Comparison of ENCODE assay signal across 19 mouse cellular contexts in genomic region chr1:86290452-86290851, GRCm38 (mm10). TPM values are rescaled to one million over a fixed set of nuclear protein-coding genes. Genes with fewer than 3 reads are reported as not detected.
"Had no signal": no experiment of that assay in that cellular context is flagged by ENCODE, and none has a peak within 500 bp of the region (broad histone marks: within the 10 kb centered on the region; RNA-seq: fewer than 3 reads in every experiment).

No protein-coding gene starts in this region.

- H3K4me1 ChIP-seq: neural tube, embryonic 15.5 days had no signal

- H3K9ac ChIP-seq: lung, embryonic 14.5 days; midbrain, embryonic 12.5 days; neural tube, embryonic 13.5 days; neural tube, embryonic 15.5 days had no signal

- H3K4me2 ChIP-seq: lung, embryonic 14.5 days; midbrain, embryonic 12.5 days; neural tube, embryonic 13.5 days; neural tube, embryonic 15.5 days had no signal

- ATAC-seq: midbrain, embryonic 16.5 days had no signal

- H3K36me3 ChIP-seq: midbrain, embryonic 10.5 days; midbrain, embryonic 12.5 days; neural tube, embryonic 13.5 days; neural tube, embryonic 15.5 days had no signal

- H3K27ac ChIP-seq: midbrain, embryonic 10.5 days; midbrain, embryonic 12.5 days; neural tube, embryonic 13.5 days; neural tube, embryonic 15.5 days had no signal

- H3K4me3 ChIP-seq: midbrain, embryonic 10.5 days; midbrain, embryonic 12.5 days; myocyte; neural tube, embryonic 13.5 days; neural tube, embryonic 15.5 days had no signal

- H3K27me3 ChIP-seq: midbrain, embryonic 12.5 days; neural tube, embryonic 13.5 days; neural tube, embryonic 15.5 days had no signal

- DNase-seq: lung, adult 18-20 months; lung, embryonic 14.5 days; lung, postnatal 10 days; lung, postnatal 4 days; midbrain, embryonic 14.5 days; retina, postnatal 1 day; right cerebral cortex, adult 18-20 months; right cerebral cortex, postnatal 25 days; right cerebral cortex, postnatal 4 days; spleen, adult 18-20 months; thymus, adult 18-20 months; thymus, postnatal 14 days; thymus, postnatal 36 days had no signal

- H3K9me3 ChIP-seq: midbrain, embryonic 10.5 days; midbrain, embryonic 12.5 days; neural tube, embryonic 13.5 days; neural tube, embryonic 15.5 days had no signal

RNA-seq across cellular contexts. Expression of gene B3gnt7, which starts 12.2 kb away (rescaled TPM):
- polyA plus RNA-seq: myocyte had no signal
